Mouse (Mus musculus) kidney, adult 18-20 months (tissue): ENCODE measurements around the gene Lmna.

Experiments
- DNase-seq: peaks from one replicate; pipeline ENCODE4 v3.0.0; 2021

The Lmna gene

DNA sequence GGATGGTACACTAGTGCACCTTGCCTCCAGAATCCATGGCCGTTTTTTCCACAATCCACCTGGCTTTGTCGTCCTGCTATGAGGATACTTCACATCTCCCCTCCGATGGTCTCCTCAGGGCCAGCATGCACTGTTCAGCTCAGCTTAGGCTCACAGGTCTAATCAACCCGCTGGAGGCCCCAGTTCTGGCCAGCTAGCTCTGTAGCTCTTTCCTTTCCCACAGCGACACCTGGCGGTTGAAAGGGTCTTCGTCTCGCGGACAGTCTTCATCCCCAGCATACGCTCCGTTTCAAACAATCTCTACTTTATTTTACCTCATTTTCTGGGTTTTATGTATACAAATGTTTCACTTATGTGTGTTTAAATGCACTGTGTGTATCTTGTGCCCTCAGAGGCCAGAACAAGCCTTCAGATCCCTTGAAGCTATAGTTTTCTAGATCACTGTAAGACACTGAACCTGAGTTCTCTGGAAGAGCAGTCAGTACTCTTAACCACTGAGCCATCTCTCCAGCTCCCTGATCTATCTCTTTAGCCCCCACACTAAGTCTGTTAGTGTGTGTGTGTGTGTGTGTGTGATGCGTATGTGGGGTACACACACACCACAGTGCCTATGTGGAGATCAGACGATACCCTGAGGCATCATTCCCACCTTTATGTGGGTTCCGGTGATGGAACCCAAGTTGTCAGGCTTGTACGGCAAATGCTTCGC, 42.5 kb downstream of the Lmna start:
- DNase-seq: peak; percentile 92

DNA sequence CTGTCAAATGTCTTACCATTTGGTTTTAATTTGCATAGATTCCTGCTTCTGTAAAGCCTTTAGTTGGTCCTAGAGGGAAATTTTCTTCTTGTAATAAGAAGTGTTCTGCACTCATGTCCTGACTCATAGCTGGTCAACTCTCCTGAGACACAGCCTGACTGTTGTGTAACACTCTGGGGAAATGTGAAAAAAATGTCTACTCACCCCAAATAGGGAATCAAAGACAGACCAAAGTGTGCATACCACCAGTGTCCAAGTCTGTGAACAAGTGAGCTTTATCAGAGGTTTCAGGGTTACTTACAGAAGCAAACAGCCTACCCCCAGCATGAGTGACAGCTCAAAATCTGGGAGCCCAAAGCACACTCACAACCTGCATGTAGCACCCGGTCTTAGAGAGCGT, 44.6 kb downstream of the Lmna start:
- no peak for DNase-seq

DNA sequence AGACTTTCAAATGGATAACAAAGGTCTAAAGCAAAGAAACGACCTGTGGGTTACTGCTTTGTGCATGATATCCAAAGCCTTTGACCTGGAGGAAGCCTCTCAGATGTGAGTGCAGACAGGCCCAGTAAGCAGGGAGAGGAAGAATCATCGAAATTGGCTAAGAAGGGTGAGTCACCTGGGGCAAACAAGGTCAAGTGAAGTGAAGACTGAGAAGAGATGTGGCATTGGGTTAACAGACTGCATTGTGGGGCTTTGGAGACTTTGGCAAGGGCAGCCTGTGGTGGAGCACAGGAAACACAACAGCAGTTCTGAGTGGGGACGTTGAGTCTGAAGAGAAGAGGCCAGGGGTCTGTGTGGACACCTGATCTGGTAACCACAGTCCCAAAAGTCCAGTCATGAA, 45.3 kb downstream of the Lmna start:
- DNase-seq: no peak

DNA sequence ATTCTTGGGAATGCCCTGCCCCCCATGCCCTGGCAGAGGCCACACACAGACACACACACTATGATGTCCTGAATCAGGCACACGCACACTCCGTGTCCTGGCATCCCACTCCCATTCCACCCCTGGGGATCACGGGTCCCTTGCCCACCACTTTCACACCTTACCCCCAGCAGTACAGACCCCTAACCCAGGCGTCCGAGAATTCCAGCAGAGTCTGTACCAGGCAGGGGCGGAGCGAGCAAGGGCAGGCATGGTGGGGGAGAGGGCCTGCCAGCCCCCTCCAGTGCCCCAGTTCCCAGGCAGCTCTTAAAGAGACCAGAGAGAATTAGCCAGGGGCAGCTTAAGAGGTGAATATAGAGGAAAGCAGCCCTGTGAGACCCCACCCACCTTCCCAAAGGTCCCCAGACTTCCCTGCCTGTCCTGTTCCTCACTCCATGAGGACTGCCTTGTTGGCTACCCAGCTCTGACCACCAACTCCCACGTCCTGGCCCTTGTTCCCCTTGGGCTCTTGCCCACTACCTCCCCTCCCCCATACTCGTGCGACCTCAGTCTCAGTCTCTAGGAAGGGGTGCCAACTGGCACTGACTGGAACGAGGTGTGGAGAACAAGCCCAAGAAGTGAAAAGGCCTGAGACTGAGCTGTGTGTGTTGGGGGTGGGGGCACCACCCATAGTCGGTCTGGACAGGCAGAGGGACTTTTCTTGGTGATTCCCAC, 48.6 kb downstream of the Lmna start, which contains the start of gene Sema4a:
Gene Sema4a, minus strand, starts transcription at position 200 of the 714 bp plus-strand sequence.
- DNase-seq: no peak

DNA sequence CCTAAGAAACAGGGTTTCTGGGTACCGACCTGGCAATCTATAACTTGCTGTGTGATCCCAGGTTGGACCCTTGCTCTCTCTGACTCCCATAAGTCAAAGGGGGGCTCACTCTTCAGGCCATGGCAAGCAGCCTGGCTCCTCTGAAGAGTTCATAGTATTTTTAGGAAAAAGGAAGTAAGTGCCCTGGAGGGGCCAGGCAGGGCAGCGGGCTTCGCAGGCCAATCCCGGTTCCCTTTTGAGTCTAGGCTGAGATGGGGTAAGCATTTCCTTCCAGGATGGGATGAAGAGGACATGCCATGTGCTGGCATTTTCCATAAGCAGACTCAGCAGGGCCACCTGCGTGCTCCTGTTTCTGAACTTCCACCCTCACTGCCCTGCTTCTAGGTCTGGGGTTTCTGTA, 49.7 kb downstream of the Lmna start:
- no peak for DNase-seq

DNA sequence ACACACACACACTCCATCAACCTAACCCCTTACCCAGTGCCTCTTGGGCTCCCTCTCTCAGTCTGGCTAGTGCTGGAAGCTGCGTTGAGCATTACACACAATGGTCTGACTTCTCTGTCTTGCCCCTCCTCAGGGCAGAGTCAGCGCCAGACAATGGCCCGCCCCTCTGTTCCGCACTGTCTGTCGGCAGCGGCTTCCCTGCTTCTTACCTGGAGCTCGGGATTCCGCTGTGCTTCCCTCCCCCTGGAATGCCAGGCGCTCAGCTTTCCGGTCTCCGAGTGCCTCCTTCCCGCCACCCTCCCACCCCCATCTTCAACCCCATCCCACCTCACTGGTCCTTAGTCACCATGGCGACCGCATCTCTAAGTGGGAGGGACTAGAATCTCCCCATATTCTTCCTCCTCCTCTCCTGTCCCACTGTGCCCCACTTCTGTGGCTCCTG, 51.0 kb downstream of the Lmna start:
- DNase-seq: no peak

DNA sequence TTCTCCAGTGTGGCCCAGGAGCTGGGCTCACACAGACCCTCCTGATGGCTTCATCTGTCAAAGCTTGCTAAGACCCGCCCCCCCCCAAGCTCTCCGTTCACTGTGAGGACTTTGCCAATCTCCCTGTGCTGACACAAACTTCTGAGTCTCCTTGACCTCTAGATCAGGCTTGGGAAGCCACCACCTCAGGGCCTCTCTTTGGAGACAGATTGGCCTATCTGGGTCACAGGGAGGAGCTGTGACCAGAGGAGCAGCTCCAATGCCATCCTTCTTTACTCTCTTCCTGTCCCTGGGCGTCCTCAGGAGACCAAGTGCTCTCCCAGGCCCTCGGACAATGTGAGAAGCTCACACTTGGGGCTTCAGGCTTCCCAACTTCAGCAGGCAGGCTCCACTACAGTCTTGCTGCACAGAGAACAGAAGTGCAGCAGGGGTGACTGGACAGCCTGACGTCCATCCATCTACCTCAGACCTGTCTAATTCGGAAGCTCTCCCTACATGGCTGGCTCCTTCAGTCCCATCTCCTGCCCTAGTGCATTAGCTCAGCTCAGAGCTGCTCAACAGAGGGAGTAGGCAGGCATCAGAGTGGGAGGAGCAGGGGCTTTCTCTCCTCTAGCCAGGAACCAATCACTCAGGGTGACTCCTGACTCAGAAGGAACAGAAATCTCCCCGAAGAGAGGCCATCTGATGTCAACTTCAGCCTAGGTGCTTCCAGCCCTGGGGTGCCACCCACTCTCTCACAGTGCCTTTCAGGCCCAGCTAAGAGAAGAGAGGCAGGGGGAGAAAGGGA, 52.8 kb downstream of the Lmna start:
- no peak for DNase-seq

DNA sequence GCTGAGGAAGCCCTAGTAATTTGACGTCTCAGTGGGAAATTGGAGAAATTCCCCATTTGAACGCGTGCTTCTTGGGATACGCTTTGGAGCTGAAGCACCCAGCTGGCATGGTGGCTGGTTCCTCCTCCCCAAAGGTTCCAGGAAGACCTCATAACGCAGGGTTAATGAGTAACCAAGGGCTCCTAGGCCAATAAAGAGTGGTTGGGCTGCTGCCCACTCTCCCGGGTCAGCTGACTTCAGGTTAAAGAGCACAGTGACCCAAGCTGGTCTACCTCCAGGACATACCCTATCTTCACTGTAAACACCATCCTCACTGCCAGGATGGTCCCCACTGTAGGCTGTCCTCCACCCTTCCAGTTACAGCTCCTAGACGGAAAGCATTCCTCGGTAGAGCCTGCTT, 53.4 kb downstream of the Lmna start:
- peak; percentile 89 for DNase-seq

DNA sequence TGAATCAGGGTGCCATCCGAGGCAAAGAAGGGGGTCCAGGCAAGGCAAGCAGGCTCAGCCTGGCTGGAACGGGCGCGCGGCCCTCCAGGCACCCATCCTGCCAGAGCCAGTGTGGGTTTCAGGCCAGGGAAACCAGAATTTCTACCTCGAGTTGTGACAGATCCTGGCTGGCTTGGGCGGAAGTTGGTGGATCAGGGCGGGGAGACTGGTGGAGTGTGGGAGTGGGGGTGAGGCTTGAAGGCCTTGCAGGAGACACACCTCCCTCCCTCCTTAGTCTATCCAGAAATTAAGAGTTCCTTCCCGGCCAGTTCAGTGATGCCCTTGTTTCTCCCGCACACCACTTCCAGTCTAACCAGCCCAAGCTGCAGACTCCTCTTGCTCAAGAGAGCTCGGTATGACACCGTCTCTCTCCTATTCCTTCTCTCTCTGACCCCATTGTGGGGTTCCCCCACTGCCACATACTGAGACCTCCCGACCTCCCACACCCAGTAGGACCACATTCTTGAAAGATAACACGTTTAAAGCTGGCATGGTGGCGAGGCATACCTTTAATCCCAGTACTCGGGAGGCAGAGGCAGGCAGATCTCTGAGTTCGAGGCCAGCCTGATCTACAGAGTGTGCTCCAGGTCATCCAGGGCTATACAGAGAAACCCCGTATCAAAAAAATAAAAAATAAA, 54.0 kb downstream of the Lmna start:
- DNase-seq: peak; percentile 75

DNA sequence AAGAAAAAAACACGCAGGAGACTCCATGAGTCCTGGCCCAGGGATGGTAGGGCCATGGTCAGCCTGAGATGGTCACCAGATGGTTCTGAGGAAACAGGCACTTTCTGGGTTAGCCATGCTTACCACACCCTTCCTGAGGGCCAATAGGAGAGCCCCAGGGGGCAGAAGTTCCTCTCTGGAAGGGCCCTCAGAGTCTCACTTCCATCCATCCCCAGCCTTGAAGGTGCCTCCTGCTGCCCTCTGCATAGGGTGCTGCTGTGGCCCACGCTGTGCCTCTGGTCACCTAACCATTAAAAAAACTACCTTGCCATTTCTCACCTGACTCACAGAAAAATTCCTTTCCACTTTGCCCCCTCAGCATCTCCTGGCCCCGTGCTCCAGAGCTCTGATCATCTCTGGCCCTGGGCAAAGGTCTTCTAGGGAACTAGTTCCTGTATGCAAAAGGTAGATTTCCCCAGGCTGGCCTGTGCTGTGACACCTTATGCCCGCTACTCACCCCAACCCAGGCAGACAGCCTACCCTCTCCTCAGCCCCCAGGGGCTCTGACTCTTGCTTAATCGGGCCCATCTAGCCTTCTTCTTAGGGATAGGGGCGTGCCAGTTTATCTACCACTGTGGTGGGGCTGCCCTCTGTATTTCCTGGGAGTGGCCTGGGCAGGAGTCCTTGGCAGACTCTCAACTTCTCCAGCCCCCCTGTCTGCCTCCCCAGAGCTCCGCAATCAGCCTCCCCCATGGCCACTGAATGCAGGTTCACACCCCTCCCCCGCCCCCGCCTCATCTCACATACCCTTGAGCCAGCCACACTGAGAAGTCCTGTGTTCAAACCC, 54.8 kb downstream of the Lmna start:
- peak; percentile 66 for DNase-seq

DNA sequence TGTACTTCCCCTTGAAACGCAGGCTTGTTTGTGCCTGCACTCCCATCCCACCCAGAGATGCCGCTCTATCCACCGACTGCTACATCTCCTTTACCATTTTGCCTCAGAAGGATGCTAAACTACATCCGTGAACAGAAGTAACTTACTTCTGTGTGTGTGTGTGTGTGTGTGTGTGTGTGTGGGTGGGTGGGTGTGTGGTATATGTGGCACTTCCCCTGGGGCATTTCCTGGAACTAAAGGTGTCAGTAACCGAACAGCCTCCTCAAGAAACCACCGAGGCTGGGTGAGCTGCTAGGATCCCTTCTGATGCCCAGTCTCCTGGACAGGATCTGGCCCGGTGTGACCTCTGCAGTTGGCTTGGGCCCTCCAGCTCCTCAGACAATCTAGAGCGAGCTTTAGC, 55.8 kb downstream of the Lmna start:
- no peak for DNase-seq

DNA sequence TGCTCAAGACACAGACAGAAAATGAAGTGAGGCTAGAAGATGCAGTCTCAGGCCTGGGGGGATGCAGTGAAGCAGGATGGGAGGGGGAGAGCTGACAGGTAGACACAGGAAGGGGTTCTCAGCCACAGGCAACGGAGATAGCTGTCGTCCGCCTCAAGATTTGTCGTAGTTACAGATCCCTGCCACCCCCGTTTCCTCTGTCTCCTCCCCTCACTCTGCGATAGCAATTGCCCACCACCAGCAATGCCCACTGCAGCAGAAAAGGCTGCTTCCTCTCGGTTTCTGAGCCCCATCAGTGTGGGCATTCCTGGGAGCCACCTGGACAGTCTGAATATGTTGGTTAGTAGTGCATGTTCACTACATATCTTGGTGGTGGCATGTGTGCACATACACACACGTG, 56.4 kb downstream of the Lmna start:
- DNase-seq: no peak

DNA sequence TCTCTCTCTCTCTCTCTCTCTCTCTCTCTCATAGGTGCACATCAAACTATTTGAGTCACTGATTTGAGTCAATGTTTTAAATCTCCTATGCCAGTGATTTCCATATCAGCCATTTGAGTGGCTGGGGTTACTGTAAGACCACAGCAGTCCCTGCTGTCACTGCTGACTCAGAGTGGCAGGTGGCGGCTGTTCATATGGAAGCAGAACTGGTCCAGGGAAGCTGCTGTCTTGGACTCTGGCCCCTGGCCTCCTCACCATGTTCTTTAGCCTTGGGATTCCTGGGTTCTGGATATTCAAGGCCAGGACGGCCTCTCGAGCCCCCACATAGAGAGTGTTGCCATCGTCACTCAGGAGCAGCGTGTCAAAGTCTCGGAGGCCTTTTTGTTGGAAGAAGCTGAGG, 57.0 kb downstream of the Lmna start:
- DNase-seq: no peak

DNA sequence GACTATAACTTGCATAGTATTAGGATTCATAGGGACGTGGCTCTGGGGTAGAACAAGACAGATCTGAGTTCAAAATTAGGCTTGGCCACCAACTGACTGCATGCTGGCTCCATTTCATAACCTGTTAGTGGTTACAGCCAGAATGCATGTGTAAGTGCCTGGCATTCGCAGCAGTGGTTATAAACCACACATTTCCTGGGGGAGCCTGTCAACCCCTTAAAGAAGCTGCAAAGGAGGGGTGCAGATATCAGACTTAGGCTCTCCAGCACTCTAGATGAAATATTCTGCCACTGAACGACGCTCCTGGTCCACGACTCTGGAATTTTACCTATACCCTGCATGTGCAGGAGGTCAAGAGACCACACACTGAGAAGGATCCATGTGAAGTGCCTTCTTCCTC, 57.5 kb downstream of the Lmna start:
- no peak for DNase-seq

DNA sequence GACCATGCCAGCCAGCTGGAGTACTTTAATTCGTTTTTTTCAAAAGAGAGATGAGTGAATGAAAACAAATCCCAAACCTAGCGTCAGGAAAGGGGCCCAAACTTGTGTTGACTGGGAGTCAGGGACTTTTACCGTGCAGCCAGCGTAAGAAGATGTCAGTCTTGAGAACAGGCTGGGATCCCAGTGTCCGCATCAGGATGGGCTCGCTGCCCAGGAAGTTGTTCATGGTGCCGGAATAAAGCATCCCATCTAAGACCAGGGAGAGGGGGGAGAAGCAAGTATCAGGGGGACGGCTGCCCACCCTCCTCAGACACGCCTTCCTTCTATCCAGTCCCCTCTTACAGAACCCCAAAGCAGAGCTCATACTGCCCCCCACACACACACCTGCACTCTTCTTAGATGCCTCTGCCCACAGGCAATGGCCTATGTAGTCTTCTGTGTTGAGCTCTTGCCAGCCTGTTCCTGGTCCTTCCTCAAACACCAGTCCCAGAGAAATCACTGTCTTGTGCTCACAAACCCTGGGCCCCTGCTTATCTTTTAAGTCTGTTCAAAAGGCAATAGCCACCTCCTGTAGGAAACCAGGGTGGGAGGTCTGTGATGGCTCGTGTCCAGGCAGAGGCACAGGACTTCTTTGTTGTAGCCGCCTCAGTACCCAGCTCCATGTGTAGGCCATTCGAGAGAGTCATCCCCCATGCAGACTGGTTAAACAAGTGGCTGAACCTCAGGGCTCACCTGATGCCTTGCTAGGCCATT, 59.2 kb downstream of the Lmna start:
- DNase-seq: no peak

DNA sequence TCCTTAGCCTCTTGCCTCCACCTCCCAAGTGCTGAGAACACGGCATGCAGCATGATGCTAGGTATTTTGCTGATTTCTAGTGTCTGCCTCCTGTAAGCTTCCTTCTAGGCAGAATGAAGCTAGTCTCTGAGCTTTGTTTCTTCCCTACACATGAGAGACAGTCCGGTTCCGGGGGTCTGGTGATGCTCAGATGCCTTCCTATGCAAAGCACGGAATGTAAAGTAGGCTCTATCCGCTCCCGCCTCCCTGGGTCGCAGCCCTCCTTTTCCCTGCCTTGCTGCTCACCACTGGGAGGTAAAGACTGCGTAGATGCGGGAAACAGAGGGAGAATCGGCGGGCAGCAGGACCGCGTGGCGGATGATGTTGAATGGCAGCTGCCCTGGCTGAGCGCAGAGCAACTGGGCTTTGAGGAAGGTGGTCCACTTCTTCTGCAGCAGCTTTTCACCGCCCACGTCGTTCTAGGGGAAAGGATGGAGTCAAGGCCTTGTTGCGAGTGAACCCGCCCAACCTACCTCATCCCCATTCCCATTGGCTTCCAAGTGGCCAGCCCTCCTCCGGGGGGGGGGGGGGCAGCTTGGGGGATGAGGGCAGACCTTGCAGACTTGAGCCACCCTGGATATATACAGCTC, 60.2 kb downstream of the Lmna start:
- no peak for DNase-seq

DNA sequence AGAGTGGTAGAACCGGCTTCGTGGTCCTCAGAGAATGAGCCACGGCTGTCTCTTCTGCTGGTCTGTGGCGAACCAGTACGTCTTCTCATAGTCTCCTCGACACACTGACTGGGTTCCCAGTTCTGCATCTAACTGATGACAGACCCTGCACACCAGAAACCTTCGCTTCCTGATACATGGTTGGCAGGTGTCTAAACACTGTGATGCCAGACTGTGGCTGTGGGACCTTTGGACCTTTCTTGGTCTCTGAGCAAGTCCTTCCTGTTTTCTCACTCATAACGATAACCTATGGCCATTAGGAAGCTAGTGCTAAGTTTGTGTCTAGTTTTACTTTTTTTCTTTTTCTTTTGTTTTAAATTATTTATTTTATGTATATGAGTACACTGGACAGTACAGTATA, 61.3 kb downstream of the Lmna start:
- DNase-seq: no peak

DNA sequence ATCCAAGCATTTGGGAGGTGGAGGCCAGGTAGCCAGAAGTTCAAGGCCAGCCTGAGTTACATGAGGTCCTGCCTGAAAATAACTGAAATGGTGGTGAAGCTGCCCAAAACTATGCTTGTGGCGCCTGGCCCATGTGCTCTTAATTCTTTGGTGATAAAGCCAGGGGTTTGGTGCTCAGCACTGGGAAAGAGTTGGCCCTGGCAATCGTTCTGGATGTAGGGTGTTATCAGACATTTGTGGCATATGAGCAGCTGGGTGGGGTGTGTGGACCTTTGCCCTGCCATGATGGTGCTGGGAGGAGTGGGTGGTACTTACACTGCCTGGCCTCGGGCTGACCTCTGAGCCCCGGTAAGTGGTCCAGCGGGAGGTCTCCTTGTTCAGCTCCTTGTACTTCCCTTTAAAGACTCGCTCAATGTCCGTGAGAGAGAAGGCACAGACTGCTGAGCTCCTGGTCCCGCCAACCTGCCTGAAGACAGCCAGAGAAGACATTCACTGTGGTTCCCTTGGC, 62.0 kb downstream of the Lmna start:
- no peak for DNase-seq

DNA sequence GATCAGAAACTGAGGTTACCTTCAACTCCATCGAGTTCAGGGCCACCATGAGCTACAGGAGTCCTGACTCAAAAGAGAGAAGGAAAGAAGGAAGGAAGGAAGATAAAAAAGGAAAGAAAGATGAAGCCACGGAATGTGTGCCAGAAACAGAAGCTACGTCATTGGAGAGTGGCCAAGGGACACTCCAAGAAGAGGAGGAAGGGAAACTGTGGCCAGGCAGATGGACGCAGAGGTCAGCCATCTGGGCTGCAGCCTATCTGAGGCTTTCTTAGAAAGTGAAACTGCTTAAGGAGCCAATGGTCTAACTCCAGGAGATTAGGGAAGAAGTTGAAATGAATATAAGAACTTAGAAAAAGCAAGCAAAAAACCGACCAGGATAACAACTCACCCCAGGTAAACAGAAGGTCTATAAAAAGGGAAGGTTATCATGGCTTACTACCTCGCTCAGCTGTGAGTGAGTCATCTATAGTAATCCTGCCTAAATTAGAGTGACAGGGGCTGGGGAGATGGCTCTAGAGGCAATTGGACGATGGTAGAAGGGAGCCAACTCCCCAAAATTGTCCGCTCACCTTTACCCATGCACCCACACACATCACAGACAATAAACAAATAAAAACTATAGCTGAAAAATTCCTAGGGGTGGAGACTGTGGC, 63.2 kb downstream of the Lmna start:
- DNase-seq: no peak

DNA sequence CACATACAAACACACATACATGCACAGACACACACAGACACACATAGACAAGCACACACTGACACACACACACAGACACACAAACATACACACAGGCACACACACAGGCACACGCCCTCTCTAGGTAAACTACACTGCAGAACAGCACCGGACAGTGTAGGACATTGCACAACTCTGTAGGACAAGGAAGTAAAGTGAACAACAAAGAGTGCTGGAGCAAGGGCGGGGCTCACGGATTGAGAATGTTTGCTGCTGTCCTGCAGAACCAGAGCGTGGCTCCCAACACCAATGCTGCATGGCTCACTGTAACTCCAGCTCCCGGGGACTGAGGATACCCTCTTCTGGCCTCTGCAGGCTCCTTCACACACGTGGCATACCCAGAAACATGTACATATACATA, 66.9 kb downstream of the Lmna start:
- no peak for DNase-seq
